Mouse (Mus musculus): ENCODE measurements at regions not wholly inside any gene's neighbourhood (a gene's known extent, or its start where the extent isn't known, plus 50 kb on each side); places are given as distances from the start of the nearest gene placed in this dataset.

DNA sequence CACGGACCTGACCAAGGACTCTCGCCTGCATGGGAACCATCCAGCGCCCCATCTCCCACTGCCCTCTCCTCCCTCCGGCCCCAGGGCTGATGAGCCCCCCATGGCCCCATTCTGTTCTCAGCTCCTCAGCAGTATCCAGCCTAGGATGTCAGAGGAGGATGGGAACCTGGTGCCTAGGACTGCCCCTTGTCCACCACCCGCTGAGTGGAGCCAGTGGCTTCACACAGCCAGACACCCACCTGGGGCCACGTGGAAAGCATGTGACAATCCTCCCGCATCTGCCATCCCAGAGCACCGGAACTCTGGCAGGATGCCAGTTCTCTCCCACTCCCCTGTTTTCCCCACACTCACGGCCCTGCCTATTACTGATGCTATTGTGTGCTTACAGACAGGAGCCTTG lies 75.0 kb upstream of the Sgcd start:
- Histone ChIP-seq H3K4me2 (replicated peaks) (no peak overlapping the region), H3K9me3 (no peaks in the 10 kb centered on the region), H3K9ac (replicated peaks) (no peak overlapping the region), H3K36me3 (no peaks in the 10 kb centered on the region), H3K27me3 (no peaks in the 10 kb centered on the region), H3K27ac (replicated peaks) (no peak overlapping the region), H3K4me1 (peaks cover 6% of the 10 kb centered on the region; the same call in 1 of the 2 replicates), H3K4me3 (no peak overlapping the region)
- 70% methylated on average over 9 of the region's 9 CpGs for WGBS
- ATAC-seq (replicated peaks): no peak

DNA sequence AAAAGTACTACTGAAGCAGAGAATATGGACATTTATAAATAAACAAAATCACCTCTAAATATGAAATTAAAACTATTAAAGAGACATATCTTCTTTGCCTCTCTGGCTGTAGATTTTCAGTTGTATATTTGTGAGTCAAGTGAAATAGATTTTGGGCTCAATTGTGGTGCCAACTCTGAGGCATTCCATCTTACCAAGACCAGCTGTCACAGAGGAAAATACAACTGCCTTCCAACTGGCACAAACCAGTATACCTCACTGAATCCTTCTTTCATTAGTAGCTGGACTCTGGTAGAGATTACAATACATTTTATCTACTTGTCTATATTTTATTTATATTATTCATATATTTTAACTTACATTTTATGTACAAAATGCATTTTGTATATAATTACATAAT lies 72.7 kb upstream of the Sgcd start:
- Histone ChIP-seq H3K9ac (replicated peaks) (no peak overlapping the region), H3K4me3 (no peak overlapping the region), H3K36me3 (no peaks in the 10 kb centered on the region), H3K27me3 (no peaks in the 10 kb centered on the region), H3K9me3 (no peaks in the 10 kb centered on the region), H3K4me2 (replicated peaks) (no peak overlapping the region), H3K27ac (replicated peaks) (no peak overlapping the region), H3K4me1 (no peaks in the 10 kb centered on the region)
- ATAC-seq (replicated peaks): no peak

DNA sequence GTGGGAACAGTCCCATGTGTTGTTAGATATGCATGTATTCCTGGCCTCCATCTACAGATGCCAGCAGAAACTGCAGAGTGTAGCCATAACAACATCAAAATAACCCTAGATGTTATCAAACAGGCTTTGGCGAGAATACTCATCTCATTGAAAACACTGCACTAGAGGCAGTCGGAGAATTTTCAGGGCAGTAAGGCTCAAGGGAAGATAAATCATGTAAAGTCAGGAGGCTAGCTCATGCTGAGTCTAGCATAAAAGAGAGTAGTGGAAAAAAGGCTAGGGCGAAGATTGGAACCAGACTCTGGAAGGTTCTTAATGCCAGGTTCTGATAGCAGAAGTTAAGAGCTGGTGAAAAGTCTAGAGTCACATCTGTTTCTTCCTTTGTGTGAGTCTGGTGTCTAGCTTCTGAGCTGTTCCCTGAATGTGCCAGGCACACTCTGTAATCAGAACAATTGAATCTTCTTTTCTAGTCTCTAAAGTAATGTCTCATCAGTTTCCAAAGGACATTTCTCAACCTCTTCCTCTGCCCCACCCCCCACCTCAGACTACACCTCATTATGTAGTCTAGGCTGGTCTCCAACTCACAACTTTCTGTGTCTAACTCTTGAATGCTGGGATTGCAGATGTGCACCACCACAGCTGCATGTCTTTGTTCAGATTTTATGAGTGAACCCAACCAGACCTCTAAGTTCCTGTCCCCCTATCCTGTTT lies 62.5 kb upstream of the Sgcd start:
- Histone ChIP-seq H3K4me3 (no peak overlapping the region), H3K27ac (replicated peaks) (no peak overlapping the region), H3K4me2 (replicated peaks) (no peak overlapping the region), H3K9ac (replicated peaks) (no peak overlapping the region), H3K27me3 (no peaks in the 10 kb centered on the region), H3K9me3 (no peaks in the 10 kb centered on the region), H3K4me1 (no peaks in the 10 kb centered on the region), H3K36me3 (no peaks in the 10 kb centered on the region)
- ATAC-seq (replicated peaks): no peak
- 87% methylated on average over 3 of the region's 3 CpGs for WGBS

DNA sequence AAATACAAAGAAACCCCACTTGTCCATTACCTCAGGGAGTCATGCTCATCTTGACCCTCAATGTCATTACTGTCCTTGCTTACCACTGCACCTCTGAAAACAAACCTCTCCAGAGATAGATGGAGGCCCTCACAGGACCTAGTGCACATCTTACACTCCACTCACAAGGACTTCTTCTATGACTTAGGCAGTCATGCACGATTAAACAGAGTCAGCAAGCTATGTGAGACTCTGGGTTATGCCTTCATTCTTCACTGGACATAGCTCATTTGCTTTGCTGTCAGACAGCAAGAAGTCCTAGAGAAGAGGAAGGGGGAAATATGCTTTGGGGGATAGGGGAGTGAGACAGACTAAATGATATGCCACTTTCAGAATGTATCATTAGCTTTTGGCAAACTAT lies 59.5 kb upstream of the Sgcd start:
- Histone ChIP-seq H3K4me2 (replicated peaks) (no peak overlapping the region), H3K4me3 (no peak overlapping the region), H3K27ac (replicated peaks) (no peak overlapping the region), H3K9me3 (no peaks in the 10 kb centered on the region), H3K27me3 (no peaks in the 10 kb centered on the region), H3K36me3 (no peaks in the 10 kb centered on the region), H3K9ac (replicated peaks) (no peak overlapping the region), H3K4me1 (peaks cover 3% of the 10 kb centered on the region; the same call in 1 of the 2 replicates)
- no peak for ATAC-seq (replicated peaks)
- 88% methylated on average over 1 of the region's 1 CpGs for WGBS

Measured in forebrain, embryonic 15.5 days (tissue).